Mouse (Mus musculus): ENCODE results near the gene Sh2d6.

DNA sequence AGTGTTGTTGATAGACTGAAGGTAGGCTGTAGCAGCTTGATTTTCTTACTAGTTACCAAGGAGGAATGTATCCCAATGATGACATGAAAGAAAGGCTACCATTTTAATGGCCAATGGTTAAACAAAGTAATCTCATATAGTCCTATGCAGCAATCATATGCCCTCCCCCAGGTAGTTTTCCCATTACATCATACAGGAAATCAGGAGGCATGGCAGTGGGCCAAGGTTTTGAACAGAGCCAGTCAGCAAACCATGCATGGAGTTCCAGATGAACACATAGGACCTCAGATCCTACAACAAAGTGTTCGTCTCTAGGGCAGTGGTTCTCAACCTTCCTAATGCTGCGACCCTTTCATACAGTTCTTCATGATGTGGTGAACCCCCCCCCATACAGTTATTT lies 17.6 kb downstream of the Sh2d6 start:
- no peak for TF ChIP-seq TAL1 (IDR thresholded peaks at IDR 0.05; ENCODE audit: low read length)
- no peak for TF ChIP-seq GATA1 (IDR thresholded peaks at IDR 0.05; ENCODE audit: low read length)

Measured in erythroblast, embryonic 14.5 days (primary cell).